In genomic region chr3:104396736-104397081, GRCm38 (mm10) we compare ENCODE assay signal across 20 mouse cellular contexts.
DNase-seq lines count a peak whose midpoint lies in the region; ATAC-seq lines count a peak whose summit lies in the region.
"Had no signal": no experiment of that assay in that cellular context is flagged by ENCODE, and none has a peak within 500 bp of the region (broad histone marks: within the 10 kb centered on the region; RNA-seq: fewer than 3 reads in every experiment).

No protein-coding gene starts in this region.

- H3K4me1 ChIP-seq in hindbrain, embryonic 14.5 days (replicated peaks; ENCODE audit: control insufficient read depth, insufficient read depth, low read length) = peaks cover 15% of the 10 kb centered on the region
- H3K4me1 ChIP-seq in neural tube, embryonic 14.5 days (ENCODE audit: control insufficient read depth, insufficient read depth, low read length) = peaks cover 9% of the 10 kb centered on the region; the same call in 1 of the 2 replicates
- H3K4me1 ChIP-seq: intestine, embryonic 15.5 days; kidney, embryonic 15.5 days had no signal

- H3K27me3 ChIP-seq in hindbrain, embryonic 14.5 days (ENCODE audit: control insufficient read depth, insufficient read depth, low read length) = no peaks in the 10 kb centered on the region
- no peaks in the 10 kb centered on the region for H3K27me3 ChIP-seq in neural tube, embryonic 14.5 days (ENCODE audit: control insufficient read depth, insufficient read depth, low read length)
- H3K27me3 ChIP-seq: CH12.LX; heart, embryonic 13.5 days; intestine, embryonic 15.5 days; kidney, embryonic 15.5 days had no signal

- H3K9me3 ChIP-seq in hindbrain, embryonic 14.5 days (ENCODE audit: control insufficient read depth, low read length) = no peaks in the 10 kb centered on the region
- no peaks in the 10 kb centered on the region for H3K9me3 ChIP-seq in neural tube, embryonic 14.5 days (ENCODE audit: control insufficient read depth, low read length)
- H3K9me3 ChIP-seq: heart, embryonic 13.5 days; intestine, embryonic 15.5 days; kidney, embryonic 15.5 days had no signal

- WGBS in hindbrain, embryonic 14.5 days = 25% methylated on average over 3 of the region's 3 CpGs
- WGBS in neural tube, embryonic 14.5 days = 42% methylated on average over 3 of the region's 3 CpGs

- ATAC-seq in frontal cortex, adult (ENCODE audit: low TSS enrichment) = peak; percentile 56; the same call in 1 of the 2 replicates
- peak; percentile 26; the same call in 1 of the 2 replicates for ATAC-seq in hindbrain, embryonic 14.5 days (ENCODE audit: low FRiP score)
- no peak for ATAC-seq in neural tube, embryonic 14.5 days (ENCODE audit: low read depth)
- ATAC-seq: intestine, embryonic 15.5 days had no signal

- 0 out of 2 replicates have a peak overlapping the region, but pooled peaks have one; percentile 8 for H3K9ac ChIP-seq in hindbrain, embryonic 14.5 days
- H3K9ac ChIP-seq in neural tube, embryonic 14.5 days (replicated peaks; ENCODE audit: low read depth, low read length) = no peak overlapping the region
- H3K9ac ChIP-seq: heart, embryonic 13.5 days; intestine, embryonic 15.5 days; kidney, embryonic 15.5 days had no signal

- H3K4me3 ChIP-seq in hindbrain, embryonic 14.5 days (replicated peaks; ENCODE audit: low read length) = no peak overlapping the region
- no peak overlapping the region for H3K4me3 ChIP-seq in neural tube, embryonic 14.5 days (ENCODE audit: low read depth, low read length)
- H3K4me3 ChIP-seq: heart, embryonic 13.5 days; intestine, embryonic 15.5 days; kidney, embryonic 15.5 days; myocyte had no signal

- H3K4me2 ChIP-seq in hindbrain, embryonic 14.5 days (replicated peaks) = peak overlapping the region; percentile 28; the same call in 1 of the 2 replicates
- no peak overlapping the region for H3K4me2 ChIP-seq in neural tube, embryonic 14.5 days (ENCODE audit: low read depth, low read length)
- H3K4me2 ChIP-seq: heart, embryonic 13.5 days; intestine, embryonic 15.5 days; kidney, embryonic 15.5 days; liver, embryonic 11.5 days had no signal

- no peak for DNase-seq in frontal cortex, adult 2 months (ENCODE audit: extremely low spot score in 1 of 2, low spot score in 1 of 2)
- DNase-seq in MN1 (ENCODE audit: low spot score) (peak; percentile 13), adipocyte (ENCODE audit: low spot score) (no peak)
- no peak for DNase-seq in hindbrain, embryonic 14.5 days (ENCODE audit: low spot score)
- DNase-seq in ovary, adult 18-20 months (ENCODE audit: low spot score) = no peak
- DNase-seq: adrenal gland, adult 2 months; gastrocnemius, postnatal 14 days; heart, adult 18-20 months; kidney, postnatal 4 days; lung, adult 18-20 months; lung, postnatal 36 days; thymus, postnatal 4 days had no signal

- no peaks in the 10 kb centered on the region for H3K36me3 ChIP-seq in hindbrain, embryonic 14.5 days (replicated peaks; ENCODE audit: control insufficient read depth, insufficient read depth)
- H3K36me3 ChIP-seq in neural tube, embryonic 14.5 days (ENCODE audit: control insufficient read depth, insufficient read depth, low read length) = no peaks in the 10 kb centered on the region
- H3K36me3 ChIP-seq: heart, embryonic 13.5 days; intestine, embryonic 15.5 days; kidney, embryonic 15.5 days had no signal

- peak overlapping the region; percentile 60 for H3K27ac ChIP-seq in hindbrain, embryonic 14.5 days
- peak overlapping the region; percentile 45; the same call in 1 of the 2 replicates for H3K27ac ChIP-seq in neural tube, embryonic 14.5 days (ENCODE audit: low read depth, low read length)
- H3K27ac ChIP-seq: heart, embryonic 13.5 days; intestine, embryonic 15.5 days; kidney, embryonic 15.5 days had no signal
